ENCODE assay signal across 29 mouse cellular contexts in genomic region chr6:142987616-142988015, GRCm38 (mm10). TPM values are rescaled to one million over a fixed set of nuclear protein-coding genes. Genes with fewer than 3 reads are reported as not detected.
A peak's percentile ranks its signal among the peaks of the same experiment; 100 is the strongest.
DNase-seq lines count a peak whose midpoint lies in the region; ATAC-seq and TF ChIP-seq lines count a peak whose summit lies in the region.
"Had no signal": no experiment of that assay in that cellular context is flagged by ENCODE, and none has a peak within 500 bp of the region (broad histone marks: within the 10 kb centered on the region; RNA-seq: fewer than 3 reads in every experiment).

No protein-coding gene starts in this region.

- H3K9me3 ChIP-seq in intestine, embryonic 14.5 days (ENCODE audit: control insufficient read depth, low read length), result no peaks in the 10 kb centered on the region
- no peaks in the 10 kb centered on the region for H3K9me3 ChIP-seq in intestine, embryonic 15.5 days
- H3K9me3 ChIP-seq in CH12.LX (replicated peaks; ENCODE audit: low read length), result no peaks in the 10 kb centered on the region
- H3K9me3 ChIP-seq: embryonic facial prominence, embryonic 12.5 days; embryonic facial prominence, embryonic 15.5 days; heart, embryonic 12.5 days; heart, embryonic 15.5 days; hindbrain, embryonic 10.5 days; hindbrain, embryonic 13.5 days had no signal

- no peak overlapping the region for H3K4me3 ChIP-seq in intestine, embryonic 14.5 days (ENCODE audit: low read depth, low read length)
- no peak overlapping the region for H3K4me3 ChIP-seq in intestine, embryonic 15.5 days (replicated peaks)
- H3K4me3 ChIP-seq in CH12.LX (replicated peaks in 1 of 3; ENCODE audit: low read depth in 2 of 3, low read length in 2 of 3, poor library complexity in 1 of 3), result no peak overlapping the region
- H3K4me3 ChIP-seq: embryonic facial prominence, embryonic 12.5 days; embryonic facial prominence, embryonic 15.5 days; gastrocnemius, adult 2 months; heart, adult 2 months; heart, embryonic 12.5 days; heart, embryonic 15.5 days; hindbrain, embryonic 10.5 days; hindbrain, embryonic 13.5 days had no signal

- no peaks in the 10 kb centered on the region for H3K79me2 ChIP-seq in CH12.LX (replicated peaks; ENCODE audit: control insufficient read depth, extremely low read depth, insufficient read depth, poor library complexity, severe bottlenecking)

- no peak overlapping the region for H3K4me2 ChIP-seq in intestine, embryonic 14.5 days (ENCODE audit: low read length)
- H3K4me2 ChIP-seq in intestine, embryonic 15.5 days (replicated peaks), result no peak overlapping the region
- H3K4me2 ChIP-seq in CH12.LX (ENCODE audit: insufficient read depth, low read depth, poor library complexity, severe bottlenecking), result peak overlapping the region; percentile 21; the same call in 1 of the 2 replicates
- H3K4me2 ChIP-seq: embryonic facial prominence, embryonic 12.5 days; embryonic facial prominence, embryonic 15.5 days; heart, embryonic 12.5 days; heart, embryonic 15.5 days; hindbrain, embryonic 13.5 days had no signal

- TF ChIP-seq CTCF in CH12.LX (conservative IDR thresholded peaks at IDR 0.05 in 1 of 2, IDR thresholded peaks at IDR 0.05 in 1 of 2; ENCODE audit: low read depth in 2 of 2, low read length in 2 of 2), result no peak

- no peaks in the 10 kb centered on the region for H3K4me1 ChIP-seq in intestine, embryonic 14.5 days (replicated peaks; ENCODE audit: control insufficient read depth, insufficient read depth, low read length)
- H3K4me1 ChIP-seq in intestine, embryonic 15.5 days (replicated peaks), result no peaks in the 10 kb centered on the region
- peaks cover 22 to 50% of the 10 kb centered on the region in 2 experiments for H3K4me1 ChIP-seq in CH12.LX (ENCODE audit: control insufficient read depth in 1 of 2, insufficient read depth in 2 of 2)
- H3K4me1 ChIP-seq: embryonic facial prominence, embryonic 15.5 days had no signal

- no peaks in the 10 kb centered on the region for H3K27me3 ChIP-seq in intestine, embryonic 14.5 days (replicated peaks; ENCODE audit: control insufficient read depth, insufficient read depth, low read length)
- no peaks in the 10 kb centered on the region for H3K27me3 ChIP-seq in intestine, embryonic 15.5 days (replicated peaks)
- no peaks in the 10 kb centered on the region for H3K27me3 ChIP-seq in CH12.LX (replicated peaks)
- H3K27me3 ChIP-seq: embryonic facial prominence, embryonic 12.5 days; embryonic facial prominence, embryonic 15.5 days; heart, embryonic 12.5 days; heart, embryonic 15.5 days had no signal

- ATAC-seq in intestine, embryonic 14.5 days (replicated peaks; ENCODE audit: low FRiP score, low TSS enrichment, low read depth), result no peak
- no peak for ATAC-seq in intestine, embryonic 15.5 days
- ATAC-seq: forebrain, embryonic 14.5 days; forebrain, postnatal 0 days; hindbrain, embryonic 16.5 days; intestine, postnatal 0 days; Patski had no signal

- no peaks in the 10 kb centered on the region for H3K36me3 ChIP-seq in intestine, embryonic 14.5 days (ENCODE audit: control insufficient read depth, insufficient read depth, low read length)
- no peaks in the 10 kb centered on the region for H3K36me3 ChIP-seq in intestine, embryonic 15.5 days
- H3K36me3 ChIP-seq in CH12.LX (replicated peaks in 1 of 2; ENCODE audit: control insufficient read depth in 1 of 2, insufficient read depth in 1 of 2, low read length in 1 of 2), result no peaks in the 10 kb centered on the region
- H3K36me3 ChIP-seq: embryonic facial prominence, embryonic 12.5 days; embryonic facial prominence, embryonic 15.5 days; heart, embryonic 12.5 days; heart, embryonic 15.5 days; hindbrain, embryonic 10.5 days; hindbrain, embryonic 13.5 days had no signal

- no peak for TF ChIP-seq POLR2A in CH12.LX (IDR thresholded peaks at IDR 0.05; ENCODE audit: low read depth, low read length)

- in situ Hi-C loops in CH12.LX (cut with MboI; ENCODE audit: low pct_ligation_motif_present, low pct_unique_long_range_greater_than_20kb, low sequenced_read_pairs), result no loop called here

- dilution Hi-C loops in CH12.LX (cut with MboI; ENCODE audit: extremely low pct_ligation_motif_present, extremely low pct_unique_long_range_greater_than_20kb, low sequenced_read_pairs), result no loop called here

- no peak for TF ChIP-seq EP300 in CH12.LX (IDR thresholded peaks at IDR 0.05; ENCODE audit: low read length)

- WGBS in intestine, embryonic 14.5 days, result 70% methylated on average over 6 of the region's 6 CpGs
- WGBS in intestine, embryonic 15.5 days, result 75% methylated on average over 6 of the region's 6 CpGs

- no peak overlapping the region for H3K27ac ChIP-seq in intestine, embryonic 14.5 days (ENCODE audit: low read depth)
- H3K27ac ChIP-seq in intestine, embryonic 15.5 days, result no peak overlapping the region
- H3K27ac ChIP-seq in CH12.LX (ENCODE audit: insufficient read depth, low read depth), result no peak overlapping the region
- H3K27ac ChIP-seq: embryonic facial prominence, embryonic 12.5 days; embryonic facial prominence, embryonic 15.5 days; gastrocnemius, adult 2 months; heart, adult 2 months; heart, embryonic 15.5 days; hindbrain, embryonic 10.5 days; hindbrain, embryonic 13.5 days had no signal

- peak; percentile 38 for DNase-seq in intestine, embryonic 14.5 days (ENCODE audit: low spot score)
- DNase-seq in A20 (ENCODE audit: low read depth, low spot score) (peak; percentile 66), CH12.LX (ENCODE audit: extremely low read depth) (no peak), R1 (ENCODE audit: low read depth, low spot score) (peak; percentile 61)
- no peak for DNase-seq in right cerebral cortex, postnatal 36 days (ENCODE audit: low spot score in 2 of 2)
- no peak for DNase-seq in yolk sac, embryonic 10.5 days (ENCODE audit: low spot score)
- DNase-seq: adrenal gland, adult 2 months; adrenal gland, postnatal 14 days; cerebellum, adult 11 months; cerebellum, adult 2 months; cerebellum, adult 9-11 months; cerebellum, postnatal 25 days; forebrain, postnatal 0 days; gastrocnemius, adult 2 months; gastrocnemius, postnatal 14 days; heart, adult 2 months; heart, postnatal 10 days; heart, postnatal 36 days had no signal

- no peak overlapping the region for H3K9ac ChIP-seq in intestine, embryonic 14.5 days (ENCODE audit: low read length)
- no peak overlapping the region for H3K9ac ChIP-seq in intestine, embryonic 15.5 days
- H3K9ac ChIP-seq in CH12.LX (ENCODE audit: insufficient read depth, low read depth), result no peak overlapping the region
- H3K9ac ChIP-seq: embryonic facial prominence, embryonic 12.5 days; embryonic facial prominence, embryonic 15.5 days; forebrain, postnatal 0 days; heart, embryonic 12.5 days; heart, embryonic 15.5 days; hindbrain, embryonic 13.5 days had no signal

- TF ChIP-seq RAD21 in CH12.LX (IDR thresholded peaks at IDR 0.05; ENCODE audit: low read depth, low read length), result no peak

TF ChIP-seq in CH12.LX, 34 proteins besides CTCF, POLR2A, EP300 and RAD21:
- no peak for TF ChIP-seq MYC (IDR thresholded peaks at IDR 0.05; ENCODE audit: low read depth, low read length)
- TF ChIP-seq JUN (IDR thresholded peaks at IDR 0.05; ENCODE audit: insufficient read depth, low read depth, low read length), result no peak
- TF ChIP-seq MAFK (IDR thresholded peaks at IDR 0.05; ENCODE audit: insufficient replicate concordance, low read length), result no peak
- TF ChIP-seq RCOR1 (conservative IDR thresholded peaks at IDR 0.05; ENCODE audit: low read depth, low read length), result no peak
- TF ChIP-seq SMC3 (IDR thresholded peaks at IDR 0.05; ENCODE audit: low read depth, low read length), result no peak
- no peak for TF ChIP-seq JUND (conservative IDR thresholded peaks at IDR 0.05; ENCODE audit: low read depth, low read length)
- no peak for TF ChIP-seq GABPA (IDR thresholded peaks at IDR 0.05; ENCODE audit: insufficient replicate concordance, low read depth, low read length)
- TF ChIP-seq PAX5 (IDR thresholded peaks at IDR 0.05; ENCODE audit: low read length), result no peak
- no peak for TF ChIP-seq USF1 (IDR thresholded peaks at IDR 0.05; ENCODE audit: low read depth, low read length)
- no peak for TF ChIP-seq TCF12 (IDR thresholded peaks at IDR 0.05; ENCODE audit: low read depth, low read length)

RNA-seq across cellular contexts. Expression of gene St8sia1, which starts 23.4 kb away (rescaled TPM):
- polyA plus RNA-seq in intestine, embryonic 14.5 days (2014; fragmentation: Nextera tagmentation; extraction: Ambion mirVana), result 1.8 and 2.3 TPM in 2 replicates
- 1.3 and 1.6 TPM in 2 replicates for polyA plus RNA-seq in intestine, embryonic 15.5 days (2015; fragmentation: Nextera tagmentation; extraction: Ambion mirVana)
- total RNA-seq in CH12.LX (2012; rRNA removed) (0.04 and 0.13 TPM in 2 replicates), CH12.LX (2014; rRNA removed) (0.20 and 0.22 TPM in 2 replicates)
- polyA plus RNA-seq in CH12.LX (2012; ENCODE audit: insufficient read length, low read depth), result 0.31 and 0.51 TPM in 2 replicates

Comparison
In these comparisons a context has a peak if more than half of its experiments do, and no peak if none do; other contexts are left out.
1. DNase-seq: peak in intestine, embryonic 14.5 days (single experiment), A20 (single experiment) and R1 (single experiment); none in CH12.LX (single experiment), right cerebral cortex, postnatal 36 days (0 of 2) and yolk sac, embryonic 10.5 days (single experiment).